Mouse (Mus musculus): Measurements from ENCODE around the gene Gm10553.
A peak's percentile ranks its signal among the peaks of the same experiment; 100 is the strongest.
"Not testable (repeated sequence)": the region's sequence is repeated elsewhere in the genome, so short reads cannot be mapped to it uniquely, and the experiment has no call there.

The Gm10553 gene

GRCm38 (mm10) chr1:85099864-85100263, at the start of gene Gm10553:
Gene Gm10553, plus strand, starts transcription at chr1:85100164.
- DNase-seq = not testable (repeated sequence)

GRCm38 (mm10) chr1:85071690-85072089, 28.3 kb upstream of the Gm10553 start:
- not testable (repeated sequence) for DNase-seq

- not testable (repeated sequence) for DNase-seq
Measured at GRCm38 (mm10) chr1:85073099-85073498, 26.9 kb upstream of the Gm10553 start.

- DNase-seq = not testable (repeated sequence)
Measured at GRCm38 (mm10) chr1:85084803-85085202, 15.2 kb upstream of the Gm10553 start.

GRCm38 (mm10) chr1:85086211-85086610, 13.8 kb upstream of the Gm10553 start:
- DNase-seq = not testable (repeated sequence)

GRCm38 (mm10) chr1:85092169-85092568, 7.8 kb upstream of the Gm10553 start:
- DNase-seq = not testable (repeated sequence)

- DNase-seq = not testable (repeated sequence)
Measured at GRCm38 (mm10) chr1:85093011-85093572, 6.9 kb upstream of the Gm10553 start.

GRCm38 (mm10) chr1:85099081-85099480, 883 bp upstream of the Gm10553 start:
- DNase-seq = not testable (repeated sequence)

- not testable (repeated sequence) for DNase-seq
Measured at GRCm38 (mm10) chr1:85101754-85102153, 1.8 kb downstream of the Gm10553 start.

- DNase-seq = not testable (repeated sequence)
Measured at GRCm38 (mm10) chr1:85105336-85105735, 5.4 kb downstream of the Gm10553 start.

GRCm38 (mm10) chr1:85106013-85106412, 6.0 kb downstream of the Gm10553 start:
- DNase-seq = not testable (repeated sequence)

GRCm38 (mm10) chr1:85109753-85110152, 9.8 kb downstream of the Gm10553 start, which contains the start of gene A530032D15Rik:
Gene A530032D15Rik, minus strand, starts transcription at chr1:85109853.
- DNase-seq = not testable (repeated sequence)

GRCm38 (mm10) chr1:85110876-85111275, 10.9 kb downstream of the Gm10553 start:
- DNase-seq = not testable (repeated sequence)

GRCm38 (mm10) chr1:85111572-85111971, 11.6 kb downstream of the Gm10553 start:
- not testable (repeated sequence) for DNase-seq

GRCm38 (mm10) chr1:85112266-85112665, 12.3 kb downstream of the Gm10553 start:
- DNase-seq = not testable (repeated sequence)

- not testable (repeated sequence) for DNase-seq
Measured at GRCm38 (mm10) chr1:85112889-85113288, 12.9 kb downstream of the Gm10553 start.

- DNase-seq = not testable (repeated sequence)
Measured at GRCm38 (mm10) chr1:85114078-85114477, 14.1 kb downstream of the Gm10553 start.

GRCm38 (mm10) chr1:85114666-85115402, 14.9 kb downstream of the Gm10553 start:
- DNase-seq = peak; percentile 43

- DNase-seq = not testable (repeated sequence)
Measured at GRCm38 (mm10) chr1:85117537-85117936, 17.6 kb downstream of the Gm10553 start.

- not testable (repeated sequence) for DNase-seq
Measured at GRCm38 (mm10) chr1:85118341-85118740, 18.4 kb downstream of the Gm10553 start.

GRCm38 (mm10) chr1:85121841-85122240, 21.9 kb downstream of the Gm10553 start:
- DNase-seq = not testable (repeated sequence)

GRCm38 (mm10) chr1:85133671-85134070, 33.7 kb downstream of the Gm10553 start:
- DNase-seq = not testable (repeated sequence)
